Mouse (Mus musculus) naive thymus-derived CD4-positive, alpha-beta T cell, adult 2 months (primary cell): ENCODE data around the gene Fgfr4.

ENCODE experiments used
- DNase-seq: peaks from one replicate; pipeline ENCODE4 v3.0.0-alpha.2; 2011; ENCODE audit warnings: low read depth

Gene Fgfr4

GRCm38 (mm10) chr13:55210193-55210970, 57.9 kb downstream of the Fgfr4 start:
- DNase-seq, result no peak

- no peak for DNase-seq
Measured at GRCm38 (mm10) chr13:55210971-55211220, 58.5 kb downstream of the Fgfr4 start.

GRCm38 (mm10) chr13:55211221-55212010, 59.0 kb downstream of the Fgfr4 start:
- peak; percentile 95 for DNase-seq

- no peak for DNase-seq
Measured at GRCm38 (mm10) chr13:55212011-55212360, 59.5 kb downstream of the Fgfr4 start.

GRCm38 (mm10) chr13:55212361-55213137, 60.1 kb downstream of the Fgfr4 start:
- peak; percentile 82 for DNase-seq

GRCm38 (mm10) chr13:55213138-55213806, 60.8 kb downstream of the Fgfr4 start:
- no peak for DNase-seq
